Mouse (Mus musculus) MEL (cell line): ENCODE results near the gene Dhdh.

Source experiments
- ETS1 ChIP-seq: IDR thresholded peaks from 2 replicates; pipeline ENCODE4 v1.6.1; 2012; ENCODE audit warnings: low read depth, mild to moderate bottlenecking, inconsistent platforms, low read length, improper control_type of control experiment, moderate library complexity
- GATA1 ChIP-seq: IDR thresholded peaks from 2 replicates; pipeline ENCODE4 v1.6.1; 2011; ENCODE audit warnings: low read depth, low read length, improper control_type of control experiment
- POLR2A ChIP-seq, 2 experiments: IDR thresholded peaks; 2 replicates each; pipeline ENCODE4 v1.6.1; 2011 to 2012; ENCODE audit warnings: low read length in 2 of 2, mild to moderate bottlenecking in 2 of 2, control low read depth in 1 of 2, improper control_type of control experiment in 1 of 2, low read depth in 1 of 2, moderate library complexity in 1 of 2; ENCODE audit not compliant: control insufficient read depth in 1 of 2, insufficient read depth in 1 of 2, poor library complexity in 1 of 2
- SIN3A ChIP-seq: IDR thresholded peaks from 2 replicates; pipeline ENCODE4 v1.6.1; 2012; ENCODE audit warnings: low read length, improper control_type of control experiment, inconsistent platforms

DNA sequence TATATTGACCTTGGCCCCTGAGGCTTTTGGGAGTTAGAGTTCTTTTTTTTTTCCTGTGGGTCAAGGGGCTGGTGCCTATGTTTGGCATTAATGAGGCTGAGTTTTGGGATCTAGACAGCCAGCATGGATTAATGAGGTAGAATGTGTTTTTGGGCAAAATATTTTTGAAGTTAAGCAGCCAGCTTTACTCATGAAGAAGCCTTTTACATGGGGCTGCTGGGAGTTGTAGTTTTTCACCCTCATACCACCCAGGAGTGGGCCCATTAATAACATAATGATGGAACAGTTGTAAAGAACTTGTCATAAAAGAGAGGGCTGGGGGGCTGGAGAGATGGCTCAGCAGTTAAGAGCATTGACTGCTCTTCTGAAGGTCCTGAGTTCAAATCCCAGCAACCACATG, 42.0 kb downstream of the Dhdh start:
- TF ChIP-seq ETS1 (no peak), SIN3A (no peak), POLR2A (IDR thresholded peaks at IDR 0.05; ENCODE audit: control insufficient read depth in 1 of 2, insufficient read depth in 1 of 2, low read depth in 1 of 2, low read length in 2 of 2, poor library complexity in 1 of 2) (no peak), GATA1 (no peak)
